Mouse (Mus musculus) megakaryocyte, embryonic 14.5 days (primary cell): ENCODE results near the gene Ifi35.

Experiments used
- FLI1 ChIP-seq: IDR thresholded peaks from 2 replicates; pipeline ENCODE4 v1.6.1; 2012; ENCODE audit warnings: low read length, inconsistent platforms, mixed read lengths
- GATA1 ChIP-seq: IDR thresholded peaks from 3 replicates; pipeline ENCODE4 v1.6.1; 2012; ENCODE audit warnings: mixed read lengths, low read length, inconsistent platforms, borderline replicate concordance

- no peak for TF ChIP-seq GATA1
- TF ChIP-seq FLI1: no peak
Measured at GRCm38 (mm10) chr11:101424105-101424851, 23.9 kb upstream of the Ifi35 start, which contains the start of gene Gm27029.
